Mouse (Mus musculus) hindbrain, embryonic 16.5 days (tissue): Measurements from ENCODE around the gene Rhob. TPM values are rescaled to one million over a fixed set of nuclear protein-coding genes. Genes with fewer than 3 reads are reported as not detected.
A peak's percentile ranks its signal among the peaks of the same experiment; 100 is the strongest.

ENCODE experiments used
- ATAC-seq: fragments of 200-750 bp; cut with Nextera tagmentation; 2 replicates; pipeline ENCODE4 v1.8.0; 2017; ENCODE audit warnings: moderate TSS enrichment, moderate library complexity
- H3K27ac ChIP-seq: fragments of 300-500 bp; sonication (generic); 2 replicates; pipeline ENCODE4 v1.5.1; 2014; ENCODE audit warnings: low read depth, mild to moderate bottlenecking, control low read depth, low read length, moderate library complexity
- H3K27me3 ChIP-seq: fragments of 300-500 bp; sonication (generic); replicated peaks from 2 replicates; pipeline ENCODE4 v1.6.1; 2014; ENCODE audit warnings: low read length; ENCODE audit not compliant: control insufficient read depth, insufficient read depth
- H3K36me3 ChIP-seq: fragments of 300-500 bp; sonication (generic); 2 replicates; pipeline ENCODE4 v1.6.1; 2014; ENCODE audit warnings: mild to moderate bottlenecking, low read length, moderate library complexity, mixed read lengths; ENCODE audit not compliant: control insufficient read depth, insufficient read depth
- H3K4me1 ChIP-seq: fragments of 300-500 bp; sonication (generic); 2 replicates; pipeline ENCODE4 v1.6.1; 2014; ENCODE audit warnings: low read depth, low read length; ENCODE audit not compliant: control insufficient read depth, insufficient read depth
- H3K4me2 ChIP-seq: fragments of 300-500 bp; sonication (generic); 2 replicates; pipeline ENCODE4 v1.6.1; 2014; ENCODE audit warnings: mild to moderate bottlenecking, low read length, control low read depth, moderate library complexity
- H3K4me3 ChIP-seq: fragments of 300-500 bp; sonication (generic); 2 replicates; pipeline ENCODE4 v1.5.1; 2014; ENCODE audit warnings: mild to moderate bottlenecking, low read length, control low read depth, moderate library complexity
- H3K9ac ChIP-seq: fragments of 300-500 bp; sonication (generic); 2 replicates; pipeline ENCODE4 v1.6.1; 2014; ENCODE audit warnings: low read depth, mild to moderate bottlenecking, control low read depth, low read length, moderate library complexity
- H3K9me3 ChIP-seq: fragments of 300-500 bp; sonication (generic); 2 replicates; pipeline ENCODE4 v1.6.1; 2014; ENCODE audit warnings: mild to moderate bottlenecking, low read length, moderate library complexity; ENCODE audit not compliant: control insufficient read depth
- WGBS: fragments of 180-500 bp; shearing (Covaris S2); extraction: QIAGEN DNeasy Blood & Tissue Kit; methylation state at CpG from one replicate; pipeline ENCODE4 v1.1.7; 2014; 5-methylcytosine and 5-hydroxymethylcytosine counted together
- polyA plus RNA-seq: library from polyadenylated mRNA; unstranded; fragments of >200 nt; fragmentation: Nextera tagmentation; extraction: Ambion mirVana; gene quantifications from 2 replicates; pipeline ENCODE4 v1.2.1, GENCODE M21; 2015

The Rhob gene
- polyA plus RNA-seq, 1 experiment from 2014 or later, result 81.3 TPM

DNA sequence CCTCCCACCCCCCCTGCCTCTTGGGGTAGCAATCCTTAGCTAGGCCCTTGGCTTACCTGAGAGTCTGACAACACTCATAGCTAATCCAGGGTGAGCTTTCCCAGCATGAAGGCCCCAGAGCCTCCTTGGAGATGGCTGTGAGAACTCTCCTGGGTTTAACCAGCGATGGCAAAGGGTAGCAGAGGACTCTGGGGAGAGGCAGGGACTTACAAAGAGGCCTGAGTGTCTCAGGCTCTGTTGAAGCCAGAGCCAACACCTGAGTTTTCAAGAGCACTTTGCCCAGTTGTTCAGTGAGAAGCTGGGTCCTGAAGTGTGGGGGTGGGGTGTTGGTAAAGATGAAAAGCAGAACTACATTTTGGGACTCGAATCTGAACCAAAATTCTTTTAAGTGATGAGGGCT, 44.8 kb downstream of the Rhob start:
- Histone ChIP-seq H3K9ac (no peak overlapping the region), H3K4me2 (no peak overlapping the region), H3K27me3 (no peaks in the 10 kb centered on the region), H3K4me1 (peaks cover 10% of the 10 kb centered on the region), H3K27ac (no peak overlapping the region), H3K36me3 (no peaks in the 10 kb centered on the region), H3K9me3 (no peaks in the 10 kb centered on the region), H3K4me3 (no peak overlapping the region)
- 67% methylated on average over 2 of the region's 2 CpGs for WGBS
- ATAC-seq, result no peak

DNA sequence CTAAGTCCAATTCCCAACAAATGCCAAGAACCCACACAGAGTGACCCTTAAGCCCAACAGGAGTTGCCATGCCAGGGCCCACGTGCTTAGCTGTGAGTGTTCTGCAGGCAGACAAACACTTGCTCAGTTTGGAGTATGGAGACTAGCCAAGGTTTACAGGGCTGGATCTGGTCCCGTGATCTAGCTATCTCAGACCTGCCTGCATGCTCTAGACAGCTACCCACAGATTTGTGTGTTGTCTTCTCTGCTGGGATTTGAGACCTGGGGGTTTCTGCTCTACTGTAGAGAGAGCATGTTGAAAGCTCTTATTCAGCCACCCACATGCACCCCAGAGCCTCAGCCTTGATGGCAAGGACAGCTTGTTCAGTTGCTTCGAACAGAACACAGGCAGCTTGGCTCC, 45.3 kb downstream of the Rhob start:
- Histone ChIP-seq H3K27me3 (no peaks in the 10 kb centered on the region), H3K36me3 (no peaks in the 10 kb centered on the region), H3K4me2 (no peak overlapping the region), H3K9me3 (no peaks in the 10 kb centered on the region), H3K4me3 (no peak overlapping the region), H3K27ac (no peak overlapping the region), H3K9ac (no peak overlapping the region), H3K4me1 (peaks cover 10% of the 10 kb centered on the region)
- WGBS, result 60% methylated on average over 3 of the region's 3 CpGs
- ATAC-seq, result no peak

DNA sequence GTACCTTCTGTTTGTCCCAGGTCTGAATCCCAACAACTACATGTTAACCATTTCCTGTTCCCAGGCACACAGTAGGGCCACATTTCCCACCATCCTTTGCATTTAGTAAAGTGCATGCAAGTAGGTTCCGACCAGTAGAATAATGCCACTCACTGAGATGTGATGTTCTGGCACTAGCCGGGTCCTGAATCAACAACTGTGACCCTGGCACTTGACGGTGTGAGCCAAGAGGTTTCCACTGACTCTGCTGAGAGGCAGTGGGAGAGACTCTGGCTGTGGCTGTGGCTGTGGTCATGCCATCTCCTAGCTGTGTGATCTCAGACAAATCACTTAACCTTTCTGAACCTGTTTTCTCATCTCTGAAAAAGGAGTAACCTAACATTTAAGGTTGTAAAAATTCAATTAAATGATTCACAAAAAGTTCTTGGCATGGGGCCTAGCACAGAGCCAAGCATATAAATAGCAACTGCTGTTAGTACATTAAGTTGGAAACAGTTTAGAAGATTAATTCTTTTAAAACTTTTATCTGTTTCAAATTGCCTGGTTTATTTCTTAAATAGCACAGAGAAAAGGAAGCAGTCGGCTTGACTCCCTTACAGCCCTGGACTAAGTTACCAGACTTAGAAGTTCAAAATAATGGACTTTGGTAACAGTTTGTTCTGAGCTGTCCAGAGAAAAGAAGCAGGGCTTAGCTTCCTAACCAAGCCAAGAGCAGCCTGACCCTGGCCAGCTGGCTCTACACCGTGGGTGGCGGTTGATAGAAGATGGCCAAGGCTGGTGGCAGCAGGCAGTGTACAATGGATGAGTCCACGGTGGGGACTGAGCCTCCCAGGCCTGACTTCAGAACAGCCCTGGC, 46.8 kb downstream of the Rhob start:
- peak; percentile 19; the same call in 1 of the 2 replicates for ATAC-seq
- Histone ChIP-seq H3K9ac (no peak overlapping the region), H3K27me3 (no peaks in the 10 kb centered on the region), H3K9me3 (no peaks in the 10 kb centered on the region), H3K27ac (no peak overlapping the region), H3K4me2 (no peak overlapping the region), H3K36me3 (no peaks in the 10 kb centered on the region), H3K4me3 (no peak overlapping the region), H3K4me1 (peaks cover 10% of the 10 kb centered on the region)
- 77% methylated on average over 7 of the region's 7 CpGs for WGBS

DNA sequence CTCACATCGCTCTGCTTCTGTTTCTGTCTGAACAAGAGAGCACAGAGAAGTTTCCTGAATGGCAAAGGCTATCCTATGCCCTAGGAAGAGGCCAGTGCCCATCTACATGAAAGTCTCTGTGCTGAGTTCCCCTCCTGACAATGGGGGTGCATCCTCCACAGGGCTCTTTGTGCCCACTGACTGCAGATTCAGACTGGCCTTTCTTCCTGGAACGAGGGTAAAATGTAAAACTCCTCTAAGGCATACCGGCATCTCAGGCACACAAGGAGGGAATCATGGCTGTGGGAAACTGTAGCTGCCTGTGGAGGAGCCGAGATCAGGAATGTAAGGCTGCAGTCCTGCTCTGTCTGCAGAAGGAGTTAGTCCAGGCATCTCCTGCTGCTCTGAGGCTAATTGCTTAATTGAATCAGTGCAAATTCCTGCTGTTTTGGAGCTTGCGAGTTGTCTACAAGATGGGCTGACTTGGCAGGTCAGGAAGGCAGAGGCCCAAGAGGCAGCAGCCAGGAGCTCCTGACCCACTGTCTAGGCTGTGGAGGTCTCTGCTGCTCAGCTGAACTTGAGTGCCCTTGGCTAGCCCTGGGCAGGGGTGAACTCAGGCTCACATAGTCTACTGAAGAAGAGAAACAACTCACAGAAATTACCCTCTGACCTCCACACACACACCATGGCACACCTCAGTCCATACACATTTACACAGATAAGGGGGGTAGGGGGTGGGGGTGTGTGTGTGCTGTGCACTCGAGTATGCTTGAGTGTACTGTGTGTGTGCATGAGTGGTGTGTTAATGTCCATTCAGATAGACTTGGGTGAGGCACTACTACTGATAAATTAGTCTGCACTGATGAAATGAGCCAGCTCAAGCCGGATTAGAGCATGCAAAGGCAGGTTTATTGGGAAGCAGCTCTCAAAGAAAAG, 48.0 kb downstream of the Rhob start:
- no peaks in the 10 kb centered on the region for H3K9me3 ChIP-seq
- peaks cover 10% of the 10 kb centered on the region for H3K4me1 ChIP-seq
- H3K27me3 ChIP-seq, result no peaks in the 10 kb centered on the region
- WGBS, result 36% methylated on average over 7 of the region's 7 CpGs
- H3K36me3 ChIP-seq, result no peaks in the 10 kb centered on the region
- H3K9ac ChIP-seq, result no peak overlapping the region
- ATAC-seq, result peak; percentile 41
- no peak overlapping the region for H3K4me3 ChIP-seq
- no peak overlapping the region for H3K4me2 ChIP-seq
- no peak overlapping the region for H3K27ac ChIP-seq

DNA sequence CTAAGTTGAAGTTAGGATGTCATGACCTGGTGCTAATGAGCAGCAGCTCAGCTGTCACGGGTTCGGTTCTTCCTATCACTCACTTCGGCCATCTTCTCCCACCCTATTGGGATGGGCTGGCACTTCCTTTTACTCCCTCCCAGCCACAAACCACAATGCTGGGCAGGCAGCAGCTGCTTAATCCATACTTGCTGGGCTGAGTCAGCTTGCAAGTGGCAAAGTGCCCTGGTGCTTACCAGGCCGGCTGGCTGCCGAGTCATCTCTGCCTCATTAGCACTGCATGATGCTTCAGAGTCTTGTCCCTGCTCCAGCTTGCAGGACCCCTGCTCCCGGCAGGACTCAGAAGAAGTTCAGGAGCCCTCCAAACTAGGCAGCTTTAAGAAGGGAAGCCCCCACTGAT, 49.2 kb downstream of the Rhob start:
- ATAC-seq, result peak; percentile 67
- Histone ChIP-seq H3K9me3 (no peaks in the 10 kb centered on the region), H3K27ac (no peak overlapping the region), H3K4me3 (no peak overlapping the region), H3K9ac (no peak overlapping the region), H3K36me3 (no peaks in the 10 kb centered on the region), H3K4me2 (no peak overlapping the region), H3K27me3 (no peaks in the 10 kb centered on the region), H3K4me1 (peaks cover 10% of the 10 kb centered on the region)
- WGBS, result 55% methylated on average over 6 of the region's 6 CpGs

DNA sequence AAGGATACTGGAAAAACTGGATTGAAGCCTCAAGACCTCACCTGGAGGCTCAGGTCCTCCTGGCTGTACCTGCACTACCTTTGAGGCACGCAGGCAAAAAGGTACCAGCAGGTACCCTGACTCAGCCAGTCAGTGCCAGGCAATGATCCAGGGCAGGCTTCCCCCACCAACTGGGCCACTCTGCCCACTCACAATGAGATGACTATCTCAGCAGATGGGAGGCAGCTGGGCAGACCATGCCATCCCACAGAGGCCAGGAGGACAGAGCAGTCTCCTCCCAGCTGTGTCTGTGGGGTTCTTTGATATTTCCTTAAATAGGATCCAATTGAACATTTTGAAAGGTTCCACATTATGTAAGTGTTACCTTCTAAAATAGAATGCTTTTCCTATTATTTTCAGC, 49.8 kb downstream of the Rhob start:
- H3K4me3 ChIP-seq, result no peak overlapping the region
- no peak overlapping the region for H3K4me2 ChIP-seq
- peaks cover 10% of the 10 kb centered on the region for H3K4me1 ChIP-seq
- no peaks in the 10 kb centered on the region for H3K9me3 ChIP-seq
- no peaks in the 10 kb centered on the region for H3K27me3 ChIP-seq
- no peak overlapping the region for H3K27ac ChIP-seq
- H3K9ac ChIP-seq, result no peak overlapping the region
- H3K36me3 ChIP-seq, result no peaks in the 10 kb centered on the region
- ATAC-seq, result no peak
- WGBS, result 86% methylated on average over 1 of the region's 1 CpGs

Other genes starting within 250 kb of the Rhob start
- 0.28 and 0.29 TPM in 2 replicates for gene Gdf7, start 198.1 kb downstream of the Rhob start, polyA plus RNA-seq
- gene Hs1bp3, start 186.6 kb downstream of the Rhob start, polyA plus RNA-seq, result 10.1 and 10.6 TPM in 2 replicates
- gene Slc7a15, start 99.1 kb upstream of the Rhob start, polyA plus RNA-seq, result not detected in 2 replicates
- 41.3 and 45.8 TPM in 2 replicates for gene Pum2, start 174.1 kb upstream of the Rhob start, polyA plus RNA-seq